Mouse (Mus musculus) neural tube, embryonic 12.5 days (tissue): Measurements from ENCODE around the gene Nedd8. TPM values are rescaled to one million over a fixed set of nuclear protein-coding genes. Genes with fewer than 3 reads are reported as not detected.

Experiments used
- ATAC-seq: fragments of 200-750 bp; cut with Nextera tagmentation; 2 replicates; pipeline ENCODE4 v1.8.0; 2017; ENCODE audit warnings: low read depth, mild to moderate bottlenecking, moderate TSS enrichment, moderate library complexity; ENCODE audit not compliant: low FRiP score
- H3K27ac ChIP-seq: fragments of 300-500 bp; sonication (generic); 2 replicates; pipeline ENCODE4 v1.5.1; 2016
- H3K27me3 ChIP-seq: fragments of 300-500 bp; sonication (generic); replicated peaks from 2 replicates; pipeline ENCODE4 v1.6.1; 2016; ENCODE audit warnings: mild to moderate bottlenecking
- H3K36me3 ChIP-seq: fragments of 300-500 bp; sonication (generic); 2 replicates; pipeline ENCODE4 v1.6.1; 2016; ENCODE audit warnings: mild to moderate bottlenecking
- H3K4me1 ChIP-seq: fragments of 300-500 bp; sonication (generic); 2 replicates; pipeline ENCODE4 v1.6.1; 2016
- H3K4me2 ChIP-seq: fragments of 300-500 bp; sonication (generic); replicated peaks from 2 replicates; pipeline ENCODE4 v1.6.1; 2016; ENCODE audit warnings: mild to moderate bottlenecking
- H3K4me3 ChIP-seq: fragments of 300-500 bp; sonication (generic); 2 replicates; pipeline ENCODE4 v1.5.1; 2016
- H3K9ac ChIP-seq: fragments of 300-500 bp; sonication (generic); 2 replicates; pipeline ENCODE4 v1.6.1; 2016; ENCODE audit warnings: mild to moderate bottlenecking
- H3K9me3 ChIP-seq: fragments of 300-500 bp; sonication (generic); 2 replicates; pipeline ENCODE4 v1.6.1; 2016; ENCODE audit warnings: mild to moderate bottlenecking
- WGBS: fragments of 180-500 bp; shearing (Covaris S2); methylation state at CpG from one replicate; pipeline ENCODE4 v1.1.7; 2016; 5-methylcytosine and 5-hydroxymethylcytosine counted together
- polyA plus RNA-seq: library from polyadenylated mRNA; unstranded; fragments of >200 nt; fragmentation: Nextera tagmentation; extraction: Ambion mirVana; gene quantifications from 2 replicates; pipeline ENCODE4 v1.2.1, GENCODE M21; 2016

Nedd8 gene
- polyA plus RNA-seq, 1 experiment from 2014 or later = 555 TPM

- H3K27ac ChIP-seq = no peak overlapping the region
- H3K9ac ChIP-seq = no peak overlapping the region
- no peaks in the 10 kb centered on the region for H3K9me3 ChIP-seq
- no peak overlapping the region for H3K4me3 ChIP-seq
- ATAC-seq = no peak
- no peaks in the 10 kb centered on the region for H3K27me3 ChIP-seq
- H3K4me2 ChIP-seq = no peak overlapping the region
- WGBS = 92% methylated on average over 5 of the region's 5 CpGs
- H3K4me1 ChIP-seq = no peaks in the 10 kb centered on the region; the same call in 1 of the 2 replicates
- H3K36me3 ChIP-seq = peaks cover 18% of the 10 kb centered on the region
Measured at GRCm38 (mm10) chr14:55658011-55658410, 13.9 kb downstream of the Nedd8 start.

GRCm38 (mm10) chr14:55656935-55657334, 15.0 kb downstream of the Nedd8 start:
- Histone ChIP-seq H3K27me3 (no peaks in the 10 kb centered on the region), H3K36me3 (peaks cover 13% of the 10 kb centered on the region), H3K9me3 (no peaks in the 10 kb centered on the region), H3K27ac (no peak overlapping the region), H3K4me1 (no peaks in the 10 kb centered on the region; the same call in 1 of the 2 replicates), H3K4me3 (no peak overlapping the region), H3K9ac (no peak overlapping the region), H3K4me2 (no peak overlapping the region)
- no peak for ATAC-seq
- WGBS = 90% methylated on average over 3 of the region's 3 CpGs

- H3K4me2 ChIP-seq = no peak overlapping the region
- 0 out of 2 replicates have a peak, but pooled peaks cover 3% of the 10 kb centered on the region for H3K36me3 ChIP-seq
- H3K9me3 ChIP-seq = no peaks in the 10 kb centered on the region
- H3K9ac ChIP-seq = no peak overlapping the region
- H3K27me3 ChIP-seq = no peaks in the 10 kb centered on the region
- ATAC-seq = no peak
- H3K4me3 ChIP-seq = no peak overlapping the region
- WGBS = 90% methylated on average over 7 of the region's 7 CpGs
- H3K4me1 ChIP-seq = no peaks in the 10 kb centered on the region
- no peak overlapping the region for H3K27ac ChIP-seq
Measured at GRCm38 (mm10) chr14:55651528-55651927, 20.4 kb downstream of the Nedd8 start.

GRCm38 (mm10) chr14:55649884-55650283, 22.0 kb downstream of the Nedd8 start, which contains the start of gene Tssk4:
Gene Tssk4 (plus strand): TSS chr14:55650184.
- H3K9ac ChIP-seq = no peak within 1 kb of the TSS
- H3K4me3 ChIP-seq = no peak within 1 kb of the TSS
- 0 out of 2 replicates have a peak, but pooled peaks cover 9% of the 10 kb centered on the region for H3K36me3 ChIP-seq
- H3K9me3 ChIP-seq = no peaks in the 10 kb centered on the region
- peaks cover 4% of the 10 kb centered on the region; the same call in 1 of the 2 replicates for H3K4me1 ChIP-seq
- 88% methylated on average over 2 of the region's 2 CpGs for WGBS
- H3K27me3 ChIP-seq = no peaks in the 10 kb centered on the region
- H3K4me2 ChIP-seq = no peak within 1 kb of the TSS
- H3K27ac ChIP-seq = no peak within 1 kb of the TSS
- ATAC-seq = no peak

- Histone ChIP-seq H3K36me3 (peaks cover 31% of the 10 kb centered on the region), H3K4me2 (peak overlapping the region; percentile 87), H3K27ac (no peak overlapping the region), H3K9me3 (no peaks in the 10 kb centered on the region), H3K27me3 (no peaks in the 10 kb centered on the region), H3K9ac (peak overlapping the region; percentile 89), H3K4me3 (peak overlapping the region; percentile 83), H3K4me1 (peaks cover 21% of the 10 kb centered on the region)
- 34% methylated on average over 17 of the region's 17 CpGs for WGBS
- ATAC-seq = no peak
Measured at GRCm38 (mm10) chr14:55644261-55644888, 27.5 kb downstream of the Nedd8 start.

- under 1% methylated on average over 89 of the region's 89 CpGs for WGBS
- Histone ChIP-seq H3K4me1 (peaks cover 21% of the 10 kb centered on the region), H3K36me3 (peaks cover 39% of the 10 kb centered on the region), H3K27ac (peak within 1 kb of the TSS; percentile 67), H3K27me3 (no peaks in the 10 kb centered on the region), H3K9me3 (no peaks in the 10 kb centered on the region), H3K9ac (peak within 1 kb of the TSS; percentile 89), H3K4me2 (peak within 1 kb of the TSS; percentile 87), H3K4me3 (peak within 1 kb of the TSS; percentile 83)
- ATAC-seq = peak; percentile 88
Measured at GRCm38 (mm10) chr14:55643060-55643907, 28.6 kb downstream of the Nedd8 start, which contains the start of gene Tm9sf1. Gene Tm9sf1 (minus strand): TSS chr14:55643806.

GRCm38 (mm10) chr14:55642679-55643059, 29.3 kb downstream of the Nedd8 start:
- H3K9me3 ChIP-seq = no peaks in the 10 kb centered on the region
- H3K4me3 ChIP-seq = peak overlapping the region; percentile 83
- no peaks in the 10 kb centered on the region for H3K27me3 ChIP-seq
- H3K4me2 ChIP-seq = peak overlapping the region; percentile 87
- ATAC-seq = peak; percentile 30; the same call in 1 of the 2 replicates
- H3K4me1 ChIP-seq = peaks cover 21% of the 10 kb centered on the region
- peak overlapping the region; percentile 89 for H3K9ac ChIP-seq
- peaks cover 46% of the 10 kb centered on the region for H3K36me3 ChIP-seq
- H3K27ac ChIP-seq = peak overlapping the region; percentile 67
- WGBS = 27% methylated on average over 8 of the region's 8 CpGs

GRCm38 (mm10) chr14:55641291-55641690, 30.6 kb downstream of the Nedd8 start:
- Histone ChIP-seq H3K36me3 (peaks cover 47% of the 10 kb centered on the region), H3K4me2 (no peak overlapping the region), H3K27me3 (no peaks in the 10 kb centered on the region), H3K27ac (no peak overlapping the region), H3K9me3 (no peaks in the 10 kb centered on the region), H3K4me3 (no peak overlapping the region), H3K9ac (no peak overlapping the region), H3K4me1 (peaks cover 23% of the 10 kb centered on the region)
- 95% methylated on average over 13 of the region's 13 CpGs for WGBS
- ATAC-seq = no peak

- Histone ChIP-seq H3K27ac (no peak overlapping the region), H3K9me3 (no peaks in the 10 kb centered on the region), H3K9ac (no peak overlapping the region), H3K4me3 (no peak overlapping the region), H3K4me2 (no peak overlapping the region), H3K27me3 (no peaks in the 10 kb centered on the region), H3K4me1 (peaks cover 27% of the 10 kb centered on the region), H3K36me3 (peaks cover 45% of the 10 kb centered on the region)
- WGBS = 96% methylated on average over 14 of the region's 14 CpGs
- ATAC-seq = no peak
Measured at GRCm38 (mm10) chr14:55640816-55641215, 31.1 kb downstream of the Nedd8 start.

GRCm38 (mm10) chr14:55637795-55638194, 34.1 kb downstream of the Nedd8 start, which contains the start of gene Gm49378:
Gene Gm49378 (minus strand): TSS chr14:55637895.
- 94% methylated on average over 9 of the region's 9 CpGs for WGBS
- no peak within 1 kb of the TSS for H3K4me2 ChIP-seq
- peaks cover 29% of the 10 kb centered on the region for H3K4me1 ChIP-seq
- no peak within 1 kb of the TSS for H3K27ac ChIP-seq
- H3K9me3 ChIP-seq = no peaks in the 10 kb centered on the region
- H3K9ac ChIP-seq = no peak within 1 kb of the TSS
- H3K27me3 ChIP-seq = no peaks in the 10 kb centered on the region
- H3K4me3 ChIP-seq = no peak within 1 kb of the TSS
- peaks cover 59% of the 10 kb centered on the region for H3K36me3 ChIP-seq
- no peak for ATAC-seq

GRCm38 (mm10) chr14:55635523-55636007, 36.4 kb downstream of the Nedd8 start, which contains the start of gene Ipo4:
Gene Ipo4 (minus strand): TSS chr14:55635957.
- Histone ChIP-seq H3K9ac (peak within 1 kb of the TSS; percentile 79), H3K4me2 (peak within 1 kb of the TSS; percentile 94), H3K27me3 (no peaks in the 10 kb centered on the region), H3K4me3 (peak within 1 kb of the TSS; percentile 68), H3K9me3 (no peaks in the 10 kb centered on the region), H3K4me1 (peaks cover 22% of the 10 kb centered on the region), H3K36me3 (peaks cover 71% of the 10 kb centered on the region), H3K27ac (no peak within 1 kb of the TSS; the same call in 1 of the 2 replicates)
- WGBS = 2% methylated on average over 33 of the region's 33 CpGs
- ATAC-seq = peak; percentile 87
